Mouse (Mus musculus): ENCODE measurements around the gene Ip6k1. TPM values are rescaled to one million over a fixed set of nuclear protein-coding genes. Genes with fewer than 3 reads are reported as not detected.

Ip6k1 gene
- polyA plus RNA-seq, 1 experiment, result 30.8 TPM

- Histone ChIP-seq H3K36me3 (ENCODE audit: control insufficient read depth, insufficient read depth) (peaks cover 13% of the 10 kb centered on the region), H3K4me3 (ENCODE audit: insufficient read depth, poor library complexity, severe bottlenecking) (no peak overlapping the region), H3K79me2 (ENCODE audit: control insufficient read depth, insufficient read depth) (peaks cover 12% of the 10 kb centered on the region)
Observed at GRCm38 (mm10) chr9:108053665-108054225, 51.4 kb downstream of the Ip6k1 start.

DNA sequence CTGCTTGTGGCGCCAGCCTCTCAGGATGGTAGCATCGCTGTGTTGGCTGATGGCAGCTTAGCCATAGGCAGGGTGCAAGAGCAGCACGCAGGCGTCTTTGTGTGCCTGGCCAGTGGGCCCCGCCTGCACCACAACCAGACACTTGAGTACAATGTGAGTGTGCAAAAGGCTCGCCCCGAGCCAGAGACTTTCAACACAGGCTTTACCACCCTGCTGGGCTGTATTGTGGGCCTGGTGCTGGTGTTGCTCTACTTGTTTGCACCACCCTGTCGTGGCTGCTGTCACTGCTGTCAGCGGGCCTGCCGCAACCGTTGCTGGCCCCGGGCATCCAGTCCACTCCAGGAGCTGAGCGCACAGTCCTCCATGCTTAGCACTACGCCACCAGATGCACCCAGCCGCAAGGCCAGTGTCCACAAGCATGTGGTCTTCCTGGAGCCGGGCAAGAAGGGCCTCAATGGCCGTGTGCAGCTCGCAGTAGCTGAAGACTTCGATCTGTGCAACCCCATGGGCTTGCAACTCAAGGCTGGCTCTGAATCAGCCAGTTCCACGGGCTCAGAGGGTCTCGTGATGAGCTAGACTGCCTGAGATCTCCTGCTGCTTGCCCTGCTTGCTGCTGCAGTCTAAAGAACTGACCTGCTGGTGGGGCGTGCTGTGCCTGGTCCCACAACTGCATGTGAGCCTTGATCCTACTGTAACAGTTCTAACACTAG is 52.2 kb downstream of the Ip6k1 start:
- Histone ChIP-seq H3K27me3 (ENCODE audit: control insufficient read depth, insufficient read depth, insufficient read length) (no peaks in the 10 kb centered on the region), H3K79me2 (ENCODE audit: control insufficient read depth, insufficient read depth) (peaks cover 8% of the 10 kb centered on the region), H3K4me3 (ENCODE audit: insufficient read depth, poor library complexity, severe bottlenecking) (no peak overlapping the region), H3K79me3 (ENCODE audit: low read depth) (peaks cover 1% of the 10 kb centered on the region), H3ac (ENCODE audit: control insufficient read depth, insufficient read length, low read depth) (no peak overlapping the region), H3K36me3 (ENCODE audit: control insufficient read depth, insufficient read depth) (peaks cover 13% of the 10 kb centered on the region)
- TF ChIP-seq MAX (IDR thresholded peaks at IDR 0.05) (no peak), FOSL1 (IDR thresholded peaks at IDR 0.05; ENCODE audit: insufficient read depth, low read length, poor library complexity, severe bottlenecking) (no peak), USF1 (IDR thresholded peaks at IDR 0.05; ENCODE audit: low read depth) (no peak), CTCF (IDR thresholded peaks at IDR 0.05; ENCODE audit: control insufficient read depth, insufficient read depth, insufficient read length) (no peak), CEBPB (IDR thresholded peaks at IDR 0.05; ENCODE audit: low read depth) (no peak), MYOD1 (IDR thresholded peaks at IDR 0.05; ENCODE audit: control insufficient read depth, insufficient read length, low read depth) (no peak), MYOG (IDR thresholded peaks at IDR 0.05; ENCODE audit: control insufficient read depth, extremely low read depth, insufficient read length) (no peak)

More at GRCm38 (mm10) chr9:108053665-108054225, 51.4 kb downstream of the Ip6k1 start:
- no peaks in the 10 kb centered on the region for H3K27me3 ChIP-seq (ENCODE audit: control insufficient read depth, insufficient read depth, insufficient read length)
- TF ChIP-seq CEBPB (IDR thresholded peaks at IDR 0.05; ENCODE audit: low read depth) (no peak), USF1 (IDR thresholded peaks at IDR 0.05; ENCODE audit: low read depth) (no peak), FOSL1 (IDR thresholded peaks at IDR 0.05; ENCODE audit: insufficient read depth, low read length, poor library complexity, severe bottlenecking) (no peak)
- H3ac ChIP-seq (ENCODE audit: control insufficient read depth, insufficient read length, low read depth), result no peak overlapping the region
- peaks cover 1% of the 10 kb centered on the region for H3K79me3 ChIP-seq (ENCODE audit: low read depth)

DNA sequence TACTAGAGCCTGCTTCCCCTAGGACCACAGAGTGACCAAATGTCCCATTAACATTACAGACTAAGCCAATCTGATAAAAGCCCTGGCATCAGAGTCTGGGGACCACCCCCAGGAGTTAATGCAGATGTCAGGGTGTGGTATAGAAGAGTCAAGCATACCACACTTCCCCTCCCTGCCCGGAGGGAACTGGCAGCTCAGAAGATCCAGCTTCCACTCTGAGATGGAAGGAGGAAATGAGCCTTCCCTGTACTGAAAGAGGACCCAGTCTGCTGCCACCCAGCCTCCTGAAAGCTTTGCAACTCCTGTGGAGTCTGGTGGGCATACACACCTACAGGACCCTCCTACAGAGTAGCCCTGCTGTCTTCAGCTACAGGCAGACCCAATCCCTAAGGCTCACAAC is 52.8 kb downstream of the Ip6k1 start:
- Histone ChIP-seq H3K4me3 (ENCODE audit: insufficient read depth, poor library complexity, severe bottlenecking) (no peak overlapping the region), H3ac (ENCODE audit: control insufficient read depth, insufficient read length, low read depth) (no peak overlapping the region), H3K79me3 (ENCODE audit: low read depth) (no peaks in the 10 kb centered on the region), H3K79me2 (ENCODE audit: control insufficient read depth, insufficient read depth) (peaks cover 2% of the 10 kb centered on the region), H3K36me3 (ENCODE audit: control insufficient read depth, insufficient read depth) (peaks cover 13% of the 10 kb centered on the region), H3K27me3 (ENCODE audit: control insufficient read depth, insufficient read depth, insufficient read length) (no peaks in the 10 kb centered on the region)
- TF ChIP-seq CEBPB (IDR thresholded peaks at IDR 0.05; ENCODE audit: low read depth) (no peak), MYOD1 (IDR thresholded peaks at IDR 0.05; ENCODE audit: control insufficient read depth, insufficient read length, low read depth) (no peak), FOSL1 (IDR thresholded peaks at IDR 0.05; ENCODE audit: insufficient read depth, low read length, poor library complexity, severe bottlenecking) (no peak), USF1 (IDR thresholded peaks at IDR 0.05; ENCODE audit: low read depth) (no peak), CTCF (IDR thresholded peaks at IDR 0.05; ENCODE audit: control insufficient read depth, insufficient read depth, insufficient read length) (no peak), MYOG (IDR thresholded peaks at IDR 0.05; ENCODE audit: control insufficient read depth, extremely low read depth, insufficient read length) (no peak)

- H3K36me3 ChIP-seq (ENCODE audit: control insufficient read depth, insufficient read depth), result peaks cover 13% of the 10 kb centered on the region
- TF ChIP-seq CTCF (IDR thresholded peaks at IDR 0.05; ENCODE audit: control insufficient read depth, insufficient read depth, insufficient read length), result no peak
- TF ChIP-seq MYOG (IDR thresholded peaks at IDR 0.05; ENCODE audit: control insufficient read depth, extremely low read depth, insufficient read length), result no peak
- no peak for TF ChIP-seq MYOD1 (IDR thresholded peaks at IDR 0.05; ENCODE audit: control insufficient read depth, insufficient read length, low read depth)
- TF ChIP-seq CEBPB (IDR thresholded peaks at IDR 0.05; ENCODE audit: low read depth), result no peak
- TF ChIP-seq FOSL1 (IDR thresholded peaks at IDR 0.05; ENCODE audit: insufficient read depth, low read length, poor library complexity, severe bottlenecking), result no peak
- no peak for TF ChIP-seq MAX (IDR thresholded peaks at IDR 0.05)
- TF ChIP-seq USF1 (IDR thresholded peaks at IDR 0.05; ENCODE audit: low read depth), result no peak
- no peaks in the 10 kb centered on the region for H3K27me3 ChIP-seq (ENCODE audit: control insufficient read depth, insufficient read depth, insufficient read length)
- no peaks in the 10 kb centered on the region for H3K79me3 ChIP-seq (ENCODE audit: low read depth)
- H3ac ChIP-seq (ENCODE audit: control insufficient read depth, insufficient read length, low read depth), result no peak overlapping the region
- H3K4me3 ChIP-seq (ENCODE audit: insufficient read depth, poor library complexity, severe bottlenecking), result no peak overlapping the region
- no peaks in the 10 kb centered on the region for H3K79me2 ChIP-seq (ENCODE audit: control insufficient read depth, insufficient read depth)
Observed at GRCm38 (mm10) chr9:108055661-108056237, 53.4 kb downstream of the Ip6k1 start.

DNA sequence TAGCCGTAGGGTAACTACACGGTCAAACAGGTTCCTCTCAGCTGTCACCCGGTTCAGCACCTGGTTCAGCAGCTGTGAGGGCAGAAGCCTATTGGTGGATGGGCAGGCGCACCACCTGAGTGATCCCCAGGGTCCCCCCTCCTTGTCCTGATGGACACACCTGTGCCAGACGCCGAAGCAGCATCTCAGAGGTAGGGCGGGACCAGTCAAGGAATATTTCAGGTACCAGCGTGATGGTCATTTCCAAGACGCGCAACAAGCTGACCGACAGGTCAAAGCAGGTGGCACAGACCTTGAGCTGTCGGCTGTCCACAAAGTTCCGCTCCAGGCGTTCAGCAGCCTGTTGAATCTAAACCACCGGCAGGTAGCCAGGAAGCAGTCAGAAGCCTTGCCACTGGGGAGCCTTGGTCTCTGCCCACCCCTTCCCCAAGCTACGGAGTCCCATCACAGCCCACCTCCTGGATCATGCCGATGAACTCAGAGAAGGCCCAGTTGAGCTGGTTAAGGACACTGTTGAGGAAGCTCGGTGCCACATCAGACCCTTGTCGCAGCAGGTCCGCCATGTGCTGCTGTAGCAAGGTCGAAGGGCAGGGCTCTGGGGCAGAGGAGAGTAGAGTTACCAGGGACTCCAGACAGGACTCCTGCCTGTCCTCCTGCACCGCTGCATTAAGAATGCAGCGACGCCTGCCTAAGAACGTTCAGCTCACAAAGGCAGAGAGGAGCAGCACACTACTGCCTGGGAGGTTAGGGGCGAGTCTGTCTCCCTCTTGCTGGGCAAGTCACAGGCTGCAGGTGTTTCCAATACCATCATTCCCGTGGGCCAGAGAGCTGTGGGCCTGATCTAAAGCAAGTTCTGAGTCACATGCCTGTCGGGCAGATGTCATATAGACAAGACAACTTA is 54.3 kb downstream of the Ip6k1 start:
- Histone ChIP-seq H3ac (ENCODE audit: control insufficient read depth, insufficient read length, low read depth) (no peak overlapping the region), H3K79me2 (ENCODE audit: control insufficient read depth, insufficient read depth) (no peaks in the 10 kb centered on the region), H3K79me3 (ENCODE audit: low read depth) (no peaks in the 10 kb centered on the region), H3K27me3 (ENCODE audit: control insufficient read depth, insufficient read depth, insufficient read length) (no peaks in the 10 kb centered on the region), H3K4me3 (ENCODE audit: insufficient read depth, poor library complexity, severe bottlenecking) (no peak overlapping the region), H3K36me3 (ENCODE audit: control insufficient read depth, insufficient read depth) (peaks cover 6% of the 10 kb centered on the region)
- TF ChIP-seq MAX (IDR thresholded peaks at IDR 0.05), result no peak
- no peak for TF ChIP-seq MYOD1 (IDR thresholded peaks at IDR 0.05; ENCODE audit: control insufficient read depth, insufficient read length, low read depth)
- no peak for TF ChIP-seq CEBPB (IDR thresholded peaks at IDR 0.05; ENCODE audit: low read depth)
- TF ChIP-seq USF1 (IDR thresholded peaks at IDR 0.05; ENCODE audit: low read depth), result no peak
- no peak for TF ChIP-seq MYOG (IDR thresholded peaks at IDR 0.05; ENCODE audit: control insufficient read depth, extremely low read depth, insufficient read length)
- TF ChIP-seq CTCF (IDR thresholded peaks at IDR 0.05; ENCODE audit: control insufficient read depth, insufficient read depth, insufficient read length), result no peak
- no peak for TF ChIP-seq FOSL1 (IDR thresholded peaks at IDR 0.05; ENCODE audit: insufficient read depth, low read length, poor library complexity, severe bottlenecking)

All from C2C12 (cell line).